Mouse (Mus musculus) intestine, embryonic 15.5 days (tissue): ENCODE measurements around the gene Fhad1. TPM values are rescaled to one million over a fixed set of nuclear protein-coding genes. Genes with fewer than 3 reads are reported as not detected.

Experiments used
- ATAC-seq: fragments of 200-750 bp; cut with Nextera tagmentation; 2 replicates; pipeline ENCODE4 v1.8.0; 2017; ENCODE audit warnings: moderate TSS enrichment, moderate library complexity
- H3K27ac ChIP-seq: fragments of 300-500 bp; sonication (generic); 2 replicates; pipeline ENCODE4 v1.5.1; 2015; ENCODE audit warnings: mild to moderate bottlenecking, inconsistent platforms
- H3K27me3 ChIP-seq: fragments of 300-500 bp; sonication (generic); replicated peaks from 2 replicates; pipeline ENCODE4 v1.6.1; 2015; ENCODE audit warnings: inconsistent platforms
- H3K36me3 ChIP-seq: fragments of 300-500 bp; sonication (generic); 2 replicates; pipeline ENCODE4 v1.6.1; 2015; ENCODE audit warnings: inconsistent platforms
- H3K4me1 ChIP-seq: fragments of 300-500 bp; sonication (generic); replicated peaks from 2 replicates; pipeline ENCODE4 v1.6.1; 2015; ENCODE audit warnings: inconsistent platforms
- H3K4me2 ChIP-seq: fragments of 300-500 bp; sonication (generic); replicated peaks from 2 replicates; pipeline ENCODE4 v1.6.1; 2015; ENCODE audit warnings: mild to moderate bottlenecking, inconsistent platforms
- H3K4me3 ChIP-seq: fragments of 300-500 bp; sonication (generic); replicated peaks from 2 replicates; pipeline ENCODE4 v1.5.1; 2015; ENCODE audit warnings: inconsistent platforms
- H3K9ac ChIP-seq: fragments of 300-500 bp; sonication (generic); 2 replicates; pipeline ENCODE4 v1.6.1; 2015; ENCODE audit warnings: inconsistent platforms
- H3K9me3 ChIP-seq: fragments of 300-500 bp; sonication (generic); 2 replicates; pipeline ENCODE4 v1.6.1; 2016; ENCODE audit warnings: inconsistent platforms
- WGBS: fragments of 180-500 bp; shearing (Covaris S2); methylation state at CpG from one replicate; pipeline ENCODE4 v1.1.7; 2015; 5-methylcytosine and 5-hydroxymethylcytosine counted together
- polyA plus RNA-seq: library from polyadenylated mRNA; unstranded; fragments of >200 nt; fragmentation: Nextera tagmentation; extraction: Ambion mirVana; gene quantifications from 2 replicates; pipeline ENCODE4 v1.2.1, GENCODE M21; 2015

Gene Fhad1
- polyA plus RNA-seq, 1 experiment from 2014 or later, result 1.4 TPM

- 73% methylated on average over 5 of the region's 5 CpGs for WGBS
- Histone ChIP-seq H3K9me3 (no peaks in the 10 kb centered on the region), H3K27me3 (no peaks in the 10 kb centered on the region), H3K4me2 (no peak overlapping the region), H3K27ac (no peak overlapping the region), H3K4me1 (peaks cover 19% of the 10 kb centered on the region), H3K36me3 (no peaks in the 10 kb centered on the region), H3K4me3 (no peak overlapping the region), H3K9ac (no peak overlapping the region)
- ATAC-seq, result no peak; the same call in 1 of the 2 replicates
Observed at GRCm38 (mm10) chr4:141993347-141994061, 21.4 kb downstream of the Fhad1 start.

- peaks cover 13% of the 10 kb centered on the region for H3K4me1 ChIP-seq
- ATAC-seq, result peak; percentile 60
Observed at GRCm38 (mm10) chr4:141992530-141993204, 22.2 kb downstream of the Fhad1 start.

GRCm38 (mm10) chr4:141988178-141988577 lies 26.7 kb downstream of the Fhad1 start:
- WGBS, result 86% methylated on average over 1 of the region's 1 CpGs
- Histone ChIP-seq H3K9me3 (no peaks in the 10 kb centered on the region), H3K4me1 (no peaks in the 10 kb centered on the region; the same call in 1 of the 2 replicates), H3K4me2 (no peak overlapping the region), H3K9ac (no peak overlapping the region), H3K36me3 (no peaks in the 10 kb centered on the region), H3K4me3 (no peak overlapping the region), H3K27me3 (no peaks in the 10 kb centered on the region), H3K27ac (no peak overlapping the region)
- ATAC-seq, result no peak

More at GRCm38 (mm10) chr4:141992530-141993204, 22.2 kb downstream of the Fhad1 start:
- H3K9me3 ChIP-seq, result no peaks in the 10 kb centered on the region
- no peak overlapping the region for H3K4me2 ChIP-seq
- no peaks in the 10 kb centered on the region for H3K36me3 ChIP-seq
- WGBS, result 68% methylated on average over 14 of the region's 14 CpGs
- H3K9ac ChIP-seq, result no peak overlapping the region
- H3K27me3 ChIP-seq, result no peaks in the 10 kb centered on the region
- no peak overlapping the region for H3K27ac ChIP-seq
- H3K4me3 ChIP-seq, result no peak overlapping the region

GRCm38 (mm10) chr4:141983689-141984088 lies 31.2 kb downstream of the Fhad1 start:
- no peak overlapping the region for H3K4me2 ChIP-seq
- WGBS, result 67% methylated on average over 3 of the region's 3 CpGs
- no peaks in the 10 kb centered on the region for H3K27me3 ChIP-seq
- 0 out of 2 replicates have a peak, but pooled peaks cover 5% of the 10 kb centered on the region for H3K4me1 ChIP-seq
- H3K9ac ChIP-seq, result no peak overlapping the region
- no peak overlapping the region for H3K4me3 ChIP-seq
- H3K36me3 ChIP-seq, result no peaks in the 10 kb centered on the region
- H3K9me3 ChIP-seq, result no peaks in the 10 kb centered on the region
- no peak overlapping the region for H3K27ac ChIP-seq
- ATAC-seq, result no peak

GRCm38 (mm10) chr4:141981475-141981874 lies 33.4 kb downstream of the Fhad1 start:
- no peak overlapping the region for H3K9ac ChIP-seq
- no peak overlapping the region for H3K4me2 ChIP-seq
- H3K36me3 ChIP-seq, result no peaks in the 10 kb centered on the region
- WGBS, result 71% methylated on average over 3 of the region's 3 CpGs
- no peaks in the 10 kb centered on the region for H3K27me3 ChIP-seq
- H3K4me3 ChIP-seq, result no peak overlapping the region
- ATAC-seq, result peak; percentile 31
- no peaks in the 10 kb centered on the region for H3K9me3 ChIP-seq
- H3K4me1 ChIP-seq, result 0 out of 2 replicates have a peak, but pooled peaks cover 5% of the 10 kb centered on the region
- H3K27ac ChIP-seq, result no peak overlapping the region

GRCm38 (mm10) chr4:141978582-141978981 lies 36.3 kb downstream of the Fhad1 start:
- Histone ChIP-seq H3K27ac (0 out of 2 replicates have a peak overlapping the region, but pooled peaks have one; percentile 13), H3K4me2 (no peak overlapping the region), H3K4me1 (0 out of 2 replicates have a peak, but pooled peaks cover 5% of the 10 kb centered on the region), H3K27me3 (no peaks in the 10 kb centered on the region), H3K9me3 (no peaks in the 10 kb centered on the region), H3K9ac (no peak overlapping the region), H3K4me3 (no peak overlapping the region), H3K36me3 (no peaks in the 10 kb centered on the region)
- 39% methylated on average over 11 of the region's 11 CpGs for WGBS
- ATAC-seq, result peak; percentile 74

GRCm38 (mm10) chr4:141977346-141977745 lies 37.5 kb downstream of the Fhad1 start:
- H3K27me3 ChIP-seq, result no peaks in the 10 kb centered on the region
- H3K9me3 ChIP-seq, result no peaks in the 10 kb centered on the region
- 46% methylated on average over 9 of the region's 9 CpGs for WGBS
- no peak for ATAC-seq
- H3K27ac ChIP-seq, result no peak overlapping the region
- no peak overlapping the region for H3K4me2 ChIP-seq
- 0 out of 2 replicates have a peak, but pooled peaks cover 5% of the 10 kb centered on the region for H3K4me1 ChIP-seq
- no peaks in the 10 kb centered on the region for H3K36me3 ChIP-seq
- H3K9ac ChIP-seq, result no peak overlapping the region
- H3K4me3 ChIP-seq, result no peak overlapping the region

- H3K36me3 ChIP-seq, result no peaks in the 10 kb centered on the region
- no peak overlapping the region for H3K27ac ChIP-seq
- no peak overlapping the region for H3K4me3 ChIP-seq
- no peak overlapping the region for H3K9ac ChIP-seq
- WGBS, result 43% methylated on average over 4 of the region's 4 CpGs
- H3K27me3 ChIP-seq, result no peaks in the 10 kb centered on the region
- peak; percentile 57 for ATAC-seq
- no peaks in the 10 kb centered on the region for H3K4me1 ChIP-seq
- H3K9me3 ChIP-seq, result no peaks in the 10 kb centered on the region
- no peak overlapping the region for H3K4me2 ChIP-seq
Observed at GRCm38 (mm10) chr4:141976163-141976562, 38.7 kb downstream of the Fhad1 start.

GRCm38 (mm10) chr4:141964575-141964974 lies 50.3 kb downstream of the Fhad1 start:
- H3K4me2 ChIP-seq, result 0 out of 2 replicates have a peak overlapping the region, but pooled peaks have one; percentile 6
- H3K9ac ChIP-seq, result no peak overlapping the region
- ATAC-seq, result no peak

GRCm38 (mm10) chr4:141963907-141964306 lies 51.0 kb downstream of the Fhad1 start:
- Histone ChIP-seq H3K9ac (no peak overlapping the region), H3K9me3 (no peaks in the 10 kb centered on the region; the same call in 1 of the 2 replicates), H3K27me3 (no peaks in the 10 kb centered on the region), H3K4me3 (no peak overlapping the region), H3K4me1 (peaks cover 5% of the 10 kb centered on the region; the same call in 1 of the 2 replicates), H3K27ac (no peak overlapping the region), H3K4me2 (no peak overlapping the region), H3K36me3 (no peaks in the 10 kb centered on the region)
- ATAC-seq, result no peak
- 61% methylated on average over 3 of the region's 3 CpGs for WGBS

More at GRCm38 (mm10) chr4:141964575-141964974, 50.3 kb downstream of the Fhad1 start:
- H3K9me3 ChIP-seq, result no peaks in the 10 kb centered on the region; the same call in 1 of the 2 replicates
- H3K4me1 ChIP-seq, result peaks cover 5% of the 10 kb centered on the region; the same call in 1 of the 2 replicates
- no peak overlapping the region for H3K27ac ChIP-seq
- no peaks in the 10 kb centered on the region for H3K27me3 ChIP-seq
- H3K4me3 ChIP-seq, result no peak overlapping the region
- no peaks in the 10 kb centered on the region for H3K36me3 ChIP-seq
- WGBS, result 22% methylated on average over 6 of the region's 6 CpGs

GRCm38 (mm10) chr4:141962811-141963685 lies 51.8 kb downstream of the Fhad1 start:
- Histone ChIP-seq H3K9ac (no peak overlapping the region), H3K4me2 (0 out of 2 replicates have a peak overlapping the region, but pooled peaks have one; percentile 11), H3K4me1 (peaks cover 11% of the 10 kb centered on the region), H3K36me3 (no peaks in the 10 kb centered on the region), H3K27ac (no peak overlapping the region), H3K4me3 (no peak overlapping the region), H3K9me3 (no peaks in the 10 kb centered on the region; the same call in 1 of the 2 replicates), H3K27me3 (no peaks in the 10 kb centered on the region)
- ATAC-seq, result 0 out of 2 replicates have a peak, but pooled peaks have one; percentile 31
- 13% methylated on average over 23 of the region's 23 CpGs for WGBS
